12 mouse cellular contexts compared by ENCODE assay signal in genomic region chr4:152212091-152212505, GRCm38 (mm10). TPM values are rescaled to one million over a fixed set of nuclear protein-coding genes. Genes with fewer than 3 reads are reported as not detected.
DNase-seq lines count a peak whose midpoint lies in the region; ATAC-seq and TF ChIP-seq lines count a peak whose summit lies in the region.
"Had no signal": no experiment of that assay in that cellular context is flagged by ENCODE, and none has a peak within 500 bp of the region (broad histone marks: within the 10 kb centered on the region; RNA-seq: fewer than 3 reads in every experiment).

No protein-coding gene starts in this region.

- no peaks in the 10 kb centered on the region for H3K27me3 ChIP-seq in embryonic facial prominence, embryonic 15.5 days
- peaks cover 18% of the 10 kb centered on the region; the same call in 1 of the 2 replicates for H3K27me3 ChIP-seq in embryonic facial prominence, embryonic 10.5 days (replicated peaks; ENCODE audit: low read depth, poor library complexity, severe bottlenecking)
- H3K27me3 ChIP-seq in liver, embryonic 11.5 days (replicated peaks; ENCODE audit: control insufficient read depth, insufficient read depth, low read length) = no peaks in the 10 kb centered on the region
- H3K27me3 ChIP-seq in thymus, adult 2 months (ENCODE audit: control insufficient read depth, insufficient read depth, low read length) = no peaks in the 10 kb centered on the region
- H3K27me3 ChIP-seq: embryonic facial prominence, embryonic 12.5 days had no signal

- no peak overlapping the region for H3K27ac ChIP-seq in embryonic facial prominence, embryonic 15.5 days (replicated peaks)
- H3K27ac ChIP-seq in embryonic facial prominence, embryonic 10.5 days (replicated peaks) = no peak overlapping the region
- H3K27ac ChIP-seq in liver, embryonic 11.5 days (ENCODE audit: low read depth, low read length) = peak overlapping the region; percentile 39; the same call in 1 of the 2 replicates
- H3K27ac ChIP-seq in thymus, adult 2 months (ENCODE audit: control insufficient read depth, insufficient read depth, low read length) = no peak overlapping the region
- H3K27ac ChIP-seq: embryonic facial prominence, embryonic 12.5 days; hindbrain, embryonic 10.5 days; limb, embryonic 12.5 days had no signal

- H3K36me3 ChIP-seq in embryonic facial prominence, embryonic 15.5 days = no peaks in the 10 kb centered on the region; the same call in 1 of the 2 replicates
- H3K36me3 ChIP-seq in embryonic facial prominence, embryonic 10.5 days (replicated peaks) = no peaks in the 10 kb centered on the region
- no peaks in the 10 kb centered on the region for H3K36me3 ChIP-seq in liver, embryonic 11.5 days (ENCODE audit: control insufficient read depth, insufficient read depth, low read length)
- no peaks in the 10 kb centered on the region for H3K36me3 ChIP-seq in thymus, adult 2 months (ENCODE audit: control insufficient read depth, insufficient read depth, low read length)
- H3K36me3 ChIP-seq: embryonic facial prominence, embryonic 12.5 days; limb, embryonic 12.5 days had no signal

- no peak overlapping the region for H3K4me3 ChIP-seq in embryonic facial prominence, embryonic 15.5 days (replicated peaks)
- no peak overlapping the region for H3K4me3 ChIP-seq in embryonic facial prominence, embryonic 10.5 days
- no peak overlapping the region for H3K4me3 ChIP-seq in liver, embryonic 11.5 days (ENCODE audit: low read depth, low read length)
- no peak overlapping the region for H3K4me3 ChIP-seq in thymus, adult 2 months (ENCODE audit: control insufficient read depth, insufficient read depth, low read length)
- H3K4me3 ChIP-seq: embryonic facial prominence, embryonic 12.5 days; hindbrain, embryonic 10.5 days; limb, embryonic 12.5 days had no signal

- 0 out of 2 replicates have a peak, but pooled peaks have one; percentile 4 for ATAC-seq in embryonic facial prominence, embryonic 15.5 days (ENCODE audit: insufficient number of reproducible peaks, low FRiP score, low TSS enrichment, low read depth)
- peak; percentile 56 for ATAC-seq in liver, embryonic 11.5 days (replicated peaks; ENCODE audit: low FRiP score)
- ATAC-seq in inflammation-experienced regulatory T-cells, adult 6 months = no peak

- no peak overlapping the region for H3K9ac ChIP-seq in embryonic facial prominence, embryonic 15.5 days
- no peak overlapping the region for H3K9ac ChIP-seq in liver, embryonic 11.5 days (ENCODE audit: low read depth, low read length)
- H3K9ac ChIP-seq: embryonic facial prominence, embryonic 12.5 days; limb, embryonic 12.5 days had no signal

- H3K4me1 ChIP-seq in embryonic facial prominence, embryonic 15.5 days = peaks cover 9% of the 10 kb centered on the region
- peaks cover 24% of the 10 kb centered on the region for H3K4me1 ChIP-seq in embryonic facial prominence, embryonic 10.5 days
- peaks cover 10% of the 10 kb centered on the region; the same call in 1 of the 2 replicates for H3K4me1 ChIP-seq in liver, embryonic 11.5 days (replicated peaks; ENCODE audit: control insufficient read depth, insufficient read depth, low read length)
- 0 out of 2 replicates have a peak, but pooled peaks cover 3% of the 10 kb centered on the region for H3K4me1 ChIP-seq in thymus, adult 2 months (replicated peaks; ENCODE audit: control insufficient read depth, insufficient read depth, low read length)
- H3K4me1 ChIP-seq: limb, embryonic 12.5 days had no signal

- H3K9me3 ChIP-seq in embryonic facial prominence, embryonic 15.5 days (replicated peaks) = no peaks in the 10 kb centered on the region
- no peaks in the 10 kb centered on the region for H3K9me3 ChIP-seq in embryonic facial prominence, embryonic 10.5 days
- H3K9me3 ChIP-seq in liver, embryonic 11.5 days (ENCODE audit: control insufficient read depth, low read length) = no peaks in the 10 kb centered on the region
- H3K9me3 ChIP-seq: embryonic facial prominence, embryonic 12.5 days; hindbrain, embryonic 10.5 days; limb, embryonic 12.5 days had no signal

- no peak for TF ChIP-seq POLR2A in thymus, adult 2 months (IDR thresholded peaks at IDR 0.05; ENCODE audit: control insufficient read depth, extremely low read depth, insufficient read depth, low read length, poor library complexity)

- no peak for DNase-seq in embryonic facial prominence, embryonic 10.5 days (ENCODE audit: low spot score)
- peak; percentile 88 for DNase-seq in MN1 (ENCODE audit: low spot score)
- peak; percentile 77 for DNase-seq in heart, postnatal 4 days
- DNase-seq in liver, embryonic 11.5 days (ENCODE audit: low spot score) = no peak
- no peak for DNase-seq in thymus, adult 2 months
- no peak for DNase-seq in cerebellum, adult 8-10 months

- 67% methylated on average over 6 of the region's 6 CpGs for WGBS in embryonic facial prominence, embryonic 15.5 days
- WGBS in embryonic facial prominence, embryonic 10.5 days = 83% methylated on average over 6 of the region's 6 CpGs
- 73% methylated on average over 6 of the region's 6 CpGs for WGBS in liver, embryonic 11.5 days
- WGBS in thymus, adult 2 months = 91% methylated on average over 6 of the region's 6 CpGs

- H3K4me2 ChIP-seq in embryonic facial prominence, embryonic 15.5 days (replicated peaks) = no peak overlapping the region
- H3K4me2 ChIP-seq in liver, embryonic 11.5 days = no peak overlapping the region
- H3K4me2 ChIP-seq: embryonic facial prominence, embryonic 12.5 days; limb, embryonic 12.5 days had no signal

- no peak for TF ChIP-seq CTCF in thymus, adult 2 months (IDR thresholded peaks at IDR 0.05; ENCODE audit: borderline replicate concordance, control insufficient read depth, extremely low read depth, insufficient read depth, low read length, poor library complexity)

RNA-seq across cellular contexts. Expression of gene Acot7, which starts 34.2 kb away (rescaled TPM):
- polyA plus RNA-seq in embryonic facial prominence, embryonic 15.5 days (2015; fragmentation: Nextera tagmentation; extraction: Ambion mirVana) = 65.5 and 77.0 TPM in 2 replicates
- 51.8 and 55.5 TPM in 2 replicates for polyA plus RNA-seq in embryonic facial prominence, embryonic 10.5 days (2016; fragmentation: Nextera tagmentation; extraction: Ambion mirVana)
- 10 to 100 TPM; 54.3 to 58.4 TPM for total RNA-seq in heart, postnatal 4 days (2021)
- 50.0 and 51.1 TPM in 2 replicates for polyA plus RNA-seq in liver, embryonic 11.5 days (2014; fragmentation: Nextera tagmentation; extraction: Ambion mirVana)
- polyA plus RNA-seq in inflammation-experienced regulatory T-cells, adult 6 months (2017; shearing (Covaris generic)) = 100 to 1,000 TPM; 124 to 249 (median 126) TPM
- 56.6 and 80.8 TPM in 2 replicates for polyA plus RNA-seq in thymus, adult 2 months (2012; rRNA removed)

RNA-seq across cellular contexts. Expression of gene Hes2, which starts 53.4 kb away (rescaled TPM):
- 1.6 and 1.9 TPM in 2 replicates for polyA plus RNA-seq in embryonic facial prominence, embryonic 15.5 days (2015; fragmentation: Nextera tagmentation; extraction: Ambion mirVana)
- 0.11 and 1.0 TPM in 2 replicates for polyA plus RNA-seq in embryonic facial prominence, embryonic 10.5 days (2016; fragmentation: Nextera tagmentation; extraction: Ambion mirVana)
- not detected for total RNA-seq in heart, postnatal 4 days (2021)
- polyA plus RNA-seq in liver, embryonic 11.5 days (2014; fragmentation: Nextera tagmentation; extraction: Ambion mirVana) = not detected in 2 replicates
- not detected for polyA plus RNA-seq in inflammation-experienced regulatory T-cells, adult 6 months (2017; shearing (Covaris generic))
- polyA plus RNA-seq in thymus, adult 2 months (2012; rRNA removed) = 0.07 and 0.20 TPM in 2 replicates
- polyA plus RNA-seq: brain, embryonic 14.5 days; embryonic facial prominence, embryonic 12.5 days; limb, embryonic 12.5 days had no signal

RNA-seq across cellular contexts. Expression of gene Espn, which starts 59.9 kb away (rescaled TPM):
- polyA plus RNA-seq in embryonic facial prominence, embryonic 15.5 days (2015; fragmentation: Nextera tagmentation; extraction: Ambion mirVana) = 7.5 TPM in 2 replicates
- polyA plus RNA-seq in embryonic facial prominence, embryonic 10.5 days (2016; fragmentation: Nextera tagmentation; extraction: Ambion mirVana) = 7.5 and 10.3 TPM in 2 replicates
- total RNA-seq in heart, postnatal 4 days (2021) = 1 to 10 TPM; 1.5 to 1.8 TPM
- polyA plus RNA-seq in liver, embryonic 11.5 days (2014; fragmentation: Nextera tagmentation; extraction: Ambion mirVana) = 4.1 and 5.3 TPM in 2 replicates
- polyA plus RNA-seq in inflammation-experienced regulatory T-cells, adult 6 months (2017; shearing (Covaris generic)) = 10 to 100 TPM in 1 of 3 experiments, 1 to 10 TPM in 2; 6.0 to 13.1 (median 9.7) TPM
- polyA plus RNA-seq in thymus, adult 2 months (2012; rRNA removed) = 5.7 and 6.5 TPM in 2 replicates

Comparison
In these comparisons a context has a peak if more than half of its experiments do, and no peak if none do; other contexts are left out.
1. DNase-seq: peak in MN1 (single experiment) and heart, postnatal 4 days (single experiment); none in embryonic facial prominence, embryonic 10.5 days (single experiment), liver, embryonic 11.5 days (single experiment), thymus, adult 2 months (single experiment) and cerebellum, adult 8-10 months (single experiment).